Mouse (Mus musculus): ENCODE measurements around the gene Parvg.

- TF ChIP-seq CTCF (IDR thresholded peaks at IDR 0.05; ENCODE audit: insufficient read depth, low read depth, low read length) (no peak), POLR2A (IDR thresholded peaks at IDR 0.05; ENCODE audit: insufficient read depth, low read depth, low read length) (no peak)
Measured at GRCm38 (mm10) chr15:84312878-84313565, 10.8 kb upstream of the Parvg start.
